Mouse (Mus musculus) neural tube, embryonic 13.5 days (tissue): ENCODE results near the gene Dglucy. TPM values are rescaled to one million over a fixed set of nuclear protein-coding genes. Genes with fewer than 3 reads are reported as not detected.
"Not testable (repeated sequence)": the region's sequence is repeated elsewhere in the genome, so short reads cannot be mapped to it uniquely, and the experiment has no call there.

Experiments
- ATAC-seq: fragments of 200-750 bp; cut with Nextera tagmentation; 2 replicates; pipeline ENCODE4 v1.8.0; 2017; ENCODE audit warnings: low read depth, mild to moderate bottlenecking, moderate TSS enrichment, moderate library complexity
- H3K27ac ChIP-seq: fragments of 300-500 bp; sonication (generic); replicated peaks from 2 replicates; pipeline ENCODE4 v1.5.1; 2015; ENCODE audit warnings: moderate library complexity, mild to moderate bottlenecking, inconsistent platforms
- H3K27me3 ChIP-seq: fragments of 300-500 bp; sonication (generic); 2 replicates; pipeline ENCODE4 v1.6.1; 2015; ENCODE audit warnings: mild to moderate bottlenecking, inconsistent platforms
- H3K36me3 ChIP-seq: fragments of 300-500 bp; sonication (generic); 2 replicates; pipeline ENCODE4 v1.6.1; 2015; ENCODE audit warnings: mild to moderate bottlenecking, inconsistent platforms
- H3K4me1 ChIP-seq: fragments of 300-500 bp; sonication (generic); replicated peaks from 2 replicates; pipeline ENCODE4 v1.6.1; 2015; ENCODE audit warnings: inconsistent platforms
- H3K4me2 ChIP-seq: fragments of 300-500 bp; sonication (generic); 2 replicates; pipeline ENCODE4 v1.6.1; 2015; ENCODE audit warnings: inconsistent platforms, mild to moderate bottlenecking, moderate library complexity
- H3K4me3 ChIP-seq: fragments of 300-500 bp; sonication (generic); 2 replicates; pipeline ENCODE4 v1.5.1; 2015; ENCODE audit warnings: mild to moderate bottlenecking, inconsistent platforms
- H3K9ac ChIP-seq: fragments of 300-500 bp; sonication (generic); 2 replicates; pipeline ENCODE4 v1.6.1; 2015; ENCODE audit warnings: moderate library complexity, mild to moderate bottlenecking, inconsistent platforms
- H3K9me3 ChIP-seq: fragments of 300-500 bp; sonication (generic); 2 replicates; pipeline ENCODE4 v1.6.1; 2016; ENCODE audit warnings: inconsistent platforms
- WGBS: fragments of 180-500 bp; shearing (Covaris S2); methylation state at CpG from one replicate; pipeline ENCODE4 v1.1.7; 2015; 5-methylcytosine and 5-hydroxymethylcytosine counted together
- polyA plus RNA-seq: library from polyadenylated mRNA; unstranded; fragments of >200 nt; fragmentation: Nextera tagmentation; extraction: Ambion mirVana; gene quantifications from 2 replicates; pipeline ENCODE4 v1.2.1, GENCODE M21; 2015

The Dglucy gene
- polyA plus RNA-seq, 1 experiment from 2014 or later: 2.0 TPM

DNA sequence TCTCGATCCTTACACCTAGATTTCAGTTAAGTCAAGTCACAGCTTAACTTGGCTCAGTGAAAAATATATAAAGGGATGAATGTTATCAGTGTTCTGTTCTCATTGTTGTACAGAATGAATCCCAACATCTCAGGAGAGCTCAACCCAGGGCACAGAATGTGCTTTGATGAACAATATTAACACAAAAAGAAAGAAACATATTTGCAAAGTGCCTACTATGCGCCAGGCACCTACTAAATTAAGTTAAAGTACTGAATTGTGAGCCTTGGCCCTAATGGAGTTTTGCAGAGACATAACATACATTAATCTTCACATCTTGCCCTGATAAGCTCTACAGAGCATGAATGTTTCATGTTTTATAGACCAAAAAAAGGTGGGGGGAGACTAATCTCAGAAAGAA lies 5.3 kb downstream of the Dglucy start:
- no peak overlapping the region for H3K4me3 ChIP-seq
- ATAC-seq: no peak
- H3K4me2 ChIP-seq: no peak overlapping the region
- H3K9me3 ChIP-seq: no peaks in the 10 kb centered on the region
- no peak overlapping the region for H3K27ac ChIP-seq
- no peak overlapping the region for H3K9ac ChIP-seq
- no peaks in the 10 kb centered on the region for H3K27me3 ChIP-seq
- H3K36me3 ChIP-seq: no peaks in the 10 kb centered on the region
- 89% methylated on average over 2 of the region's 2 CpGs for WGBS
- peaks cover 9% of the 10 kb centered on the region for H3K4me1 ChIP-seq

DNA sequence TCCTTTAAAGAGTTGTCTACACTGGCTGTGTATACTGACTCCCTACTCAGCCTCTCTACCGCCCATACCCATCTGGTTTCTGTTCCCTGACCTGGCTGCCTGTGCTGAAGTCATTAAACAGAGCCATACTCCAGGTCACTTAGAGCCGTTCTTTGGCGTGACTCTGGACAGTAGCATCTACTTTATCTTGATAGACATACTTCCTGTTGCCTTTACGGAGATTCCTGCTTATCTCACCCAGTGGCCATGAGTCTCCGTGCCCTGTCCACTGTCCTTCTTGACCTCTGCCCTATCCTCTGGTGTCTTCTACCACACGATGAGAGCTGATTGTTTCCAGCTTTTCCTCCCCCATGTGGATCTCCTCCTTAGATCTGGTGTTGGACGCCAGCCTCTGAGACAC lies 6.5 kb downstream of the Dglucy start:
- Histone ChIP-seq H3K27ac (no peak overlapping the region), H3K4me1 (no peaks in the 10 kb centered on the region), H3K36me3 (no peaks in the 10 kb centered on the region), H3K4me3 (no peak overlapping the region), H3K4me2 (no peak overlapping the region), H3K9me3 (no peaks in the 10 kb centered on the region), H3K27me3 (no peaks in the 10 kb centered on the region), H3K9ac (no peak overlapping the region)
- 77% methylated on average over 7 of the region's 7 CpGs for WGBS
- no peak for ATAC-seq

- 69% methylated on average over 3 of the region's 3 CpGs for WGBS
- H3K27ac ChIP-seq: no peak overlapping the region
- no peak overlapping the region for H3K4me2 ChIP-seq
- H3K9me3 ChIP-seq: no peaks in the 10 kb centered on the region
- no peaks in the 10 kb centered on the region for H3K27me3 ChIP-seq
- no peaks in the 10 kb centered on the region for H3K4me1 ChIP-seq
- no peak overlapping the region for H3K9ac ChIP-seq
- H3K36me3 ChIP-seq: no peaks in the 10 kb centered on the region
- H3K4me3 ChIP-seq: no peak overlapping the region
- ATAC-seq: no peak
These were observed 11.2 kb downstream of the Dglucy start for GRCm38 (mm10) chr12:100789981-100790550.

DNA sequence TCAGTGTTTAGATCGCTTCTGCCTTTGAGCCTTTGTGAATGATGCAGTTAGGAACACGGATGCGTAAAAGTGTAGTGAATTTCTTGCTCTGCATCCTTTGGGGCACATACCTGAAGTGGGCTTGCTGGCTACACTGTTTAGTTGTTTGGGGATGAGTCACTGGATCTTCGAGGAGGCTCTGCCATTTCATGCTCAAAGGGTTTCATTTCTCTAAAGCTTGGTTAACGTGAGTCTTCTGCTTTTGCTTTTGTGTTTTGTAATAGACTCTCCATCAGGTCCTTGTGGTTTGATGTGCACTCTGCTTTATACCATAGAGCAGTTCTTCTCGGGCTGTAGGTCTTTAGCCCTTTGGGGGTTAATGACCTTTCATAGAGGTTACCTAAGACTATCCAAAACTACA lies 12.6 kb downstream of the Dglucy start:
- H3K27ac ChIP-seq: no peak overlapping the region
- H3K27me3 ChIP-seq: no peaks in the 10 kb centered on the region
- H3K4me3 ChIP-seq: no peak overlapping the region
- 83% methylated on average over 6 of the region's 6 CpGs for WGBS
- no peak for ATAC-seq
- H3K9ac ChIP-seq: no peak overlapping the region
- no peaks in the 10 kb centered on the region for H3K4me1 ChIP-seq
- H3K4me2 ChIP-seq: no peak overlapping the region
- H3K9me3 ChIP-seq: no peaks in the 10 kb centered on the region
- H3K36me3 ChIP-seq: no peaks in the 10 kb centered on the region

- Histone ChIP-seq H3K4me3 (no peak overlapping the region), H3K36me3 (no peaks in the 10 kb centered on the region), H3K27ac (no peak overlapping the region), H3K9ac (no peak overlapping the region), H3K27me3 (no peaks in the 10 kb centered on the region), H3K4me1 (no peaks in the 10 kb centered on the region), H3K4me2 (no peak overlapping the region), H3K9me3 (no peaks in the 10 kb centered on the region)
- 67% methylated on average over 7 of the region's 7 CpGs for WGBS
- no peak for ATAC-seq
These were observed 15.8 kb downstream of the Dglucy start for GRCm38 (mm10) chr12:100794450-100795230.

DNA sequence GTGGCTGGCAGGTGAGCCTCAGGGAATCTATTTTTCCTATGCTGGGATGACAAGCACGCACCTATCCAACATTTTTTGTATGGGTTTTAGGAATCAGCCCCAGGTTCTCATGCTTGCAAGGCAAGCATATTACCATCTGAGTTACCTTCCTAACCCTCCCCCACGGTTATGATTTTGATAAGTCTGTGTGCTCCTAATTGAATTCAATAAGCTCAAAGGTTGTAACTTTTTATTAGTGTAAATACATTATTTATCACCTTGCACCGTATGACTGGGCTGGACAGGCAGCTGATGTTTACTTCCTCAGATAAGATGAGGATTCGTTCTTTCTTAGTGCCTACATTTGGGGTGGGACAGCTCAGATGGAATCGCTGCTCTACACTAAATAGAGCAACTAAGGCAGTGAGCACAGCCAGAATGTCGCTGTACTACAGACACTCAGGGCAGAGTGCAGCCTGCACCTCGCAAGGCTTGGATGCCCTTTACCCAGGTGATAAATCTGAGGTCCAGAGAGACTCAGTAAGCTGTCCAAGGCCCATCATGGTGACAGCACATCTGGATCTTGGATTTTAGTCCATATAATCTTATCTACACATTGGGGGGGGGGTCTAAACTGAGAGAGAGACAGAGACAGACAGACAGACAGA lies 16.7 kb downstream of the Dglucy start:
- WGBS: 86% methylated on average over 7 of the region's 7 CpGs
- no peak overlapping the region for H3K27ac ChIP-seq
- ATAC-seq: no peak

DNA sequence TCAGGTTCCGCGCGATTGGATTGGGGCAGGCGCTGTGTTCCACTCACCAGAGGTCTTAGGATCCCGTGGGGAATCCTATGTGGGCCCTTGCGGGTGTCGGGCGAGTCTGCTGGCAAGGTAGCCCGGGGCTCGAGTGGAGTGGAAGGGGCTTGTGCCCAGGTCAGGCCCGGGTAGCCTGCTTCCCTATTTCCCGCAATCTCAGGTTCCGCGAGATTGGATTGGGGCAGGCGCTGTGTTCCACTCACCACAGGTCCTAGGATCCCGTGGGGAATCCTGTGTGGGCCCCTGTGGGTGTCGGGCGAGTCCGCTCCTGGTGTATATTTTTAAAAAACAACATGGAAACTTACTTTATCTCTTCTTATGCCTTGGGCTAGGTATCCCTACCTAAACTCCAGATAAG lies 24.5 kb downstream of the Dglucy start:
- H3K27me3 ChIP-seq, H3K9ac ChIP-seq, H3K4me1 ChIP-seq, H3K4me3 ChIP-seq, H3K27ac ChIP-seq, H3K36me3 ChIP-seq, H3K9me3 ChIP-seq, H3K4me2 ChIP-seq, ATAC-seq: not testable (repeated sequence)
- 90% methylated on average over 19 of the region's 19 CpGs for WGBS

More for the DNA sequence above, 16.7 kb downstream of the Dglucy start:
- Histone ChIP-seq H3K9ac (no peak overlapping the region), H3K4me3 (no peak overlapping the region), H3K27me3 (no peaks in the 10 kb centered on the region), H3K4me2 (no peak overlapping the region), H3K4me1 (no peaks in the 10 kb centered on the region), H3K36me3 (no peaks in the 10 kb centered on the region), H3K9me3 (no peaks in the 10 kb centered on the region)

DNA sequence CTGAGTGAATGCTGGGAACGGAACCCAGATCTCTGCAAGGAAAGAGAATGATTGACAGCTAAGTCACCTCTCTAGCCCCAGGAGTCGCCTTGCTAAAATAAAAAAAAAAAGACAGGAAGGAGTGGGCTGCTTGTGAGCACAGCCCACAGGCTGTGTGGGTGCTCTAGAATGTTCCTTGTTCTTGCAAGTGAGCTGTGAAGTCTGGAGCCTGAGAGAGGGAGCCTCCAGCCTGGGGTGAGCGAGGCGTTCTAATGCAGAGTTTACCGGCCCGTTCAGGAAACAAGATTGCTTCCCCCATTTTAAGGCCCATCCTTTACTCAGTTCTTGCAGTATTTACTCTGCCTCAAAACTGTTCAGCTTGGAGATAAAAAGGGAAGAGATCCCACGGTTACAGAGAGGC lies 28.4 kb downstream of the Dglucy start:
- H3K9me3 ChIP-seq: no peaks in the 10 kb centered on the region
- peaks cover 7% of the 10 kb centered on the region for H3K4me1 ChIP-seq
- H3K27me3 ChIP-seq: no peaks in the 10 kb centered on the region
- no peaks in the 10 kb centered on the region for H3K36me3 ChIP-seq
- no peak overlapping the region for H3K4me2 ChIP-seq
- H3K9ac ChIP-seq: no peak overlapping the region
- WGBS: 85% methylated on average over 7 of the region's 7 CpGs
- ATAC-seq: no peak
- no peak overlapping the region for H3K27ac ChIP-seq
- H3K4me3 ChIP-seq: no peak overlapping the region

GRCm38 (mm10) chr12:100808609-100809280 lies 29.9 kb downstream of the Dglucy start:
- H3K36me3 ChIP-seq: no peaks in the 10 kb centered on the region
- H3K27me3 ChIP-seq: no peaks in the 10 kb centered on the region
- H3K9ac ChIP-seq: no peak overlapping the region
- 49% methylated on average over 13 of the region's 13 CpGs for WGBS
- no peak overlapping the region for H3K4me2 ChIP-seq
- no peak overlapping the region for H3K27ac ChIP-seq
- H3K4me3 ChIP-seq: no peak overlapping the region
- peaks cover 7% of the 10 kb centered on the region for H3K4me1 ChIP-seq
- ATAC-seq: peak; percentile 43; the same call in 1 of the 2 replicates
- no peaks in the 10 kb centered on the region for H3K9me3 ChIP-seq

DNA sequence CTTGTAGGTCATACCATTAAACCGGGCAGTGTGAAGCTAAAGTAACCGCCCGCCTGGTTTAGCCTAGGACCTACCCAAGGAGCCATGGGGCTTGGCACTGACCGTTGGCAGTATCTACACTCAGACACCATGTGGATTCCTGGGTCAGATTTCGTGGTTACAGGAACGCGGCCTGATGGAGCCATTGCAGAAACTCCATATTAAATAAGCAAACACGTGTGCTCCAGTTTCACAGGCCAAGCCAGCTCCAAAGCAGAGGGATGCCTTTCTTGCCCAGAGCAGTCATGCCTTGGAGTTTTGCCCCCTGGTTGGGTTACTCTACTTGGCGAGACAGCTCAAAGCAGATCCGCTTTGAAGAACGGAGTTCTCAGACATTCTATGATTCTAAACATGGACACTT lies 31.7 kb downstream of the Dglucy start:
- H3K4me1 ChIP-seq: peaks cover 7% of the 10 kb centered on the region
- H3K4me2 ChIP-seq: no peak overlapping the region
- H3K27me3 ChIP-seq: no peaks in the 10 kb centered on the region
- H3K9ac ChIP-seq: no peak overlapping the region
- no peaks in the 10 kb centered on the region for H3K36me3 ChIP-seq
- 90% methylated on average over 11 of the region's 11 CpGs for WGBS
- no peaks in the 10 kb centered on the region for H3K9me3 ChIP-seq
- no peak overlapping the region for H3K4me3 ChIP-seq
- no peak for ATAC-seq
- H3K27ac ChIP-seq: no peak overlapping the region

DNA sequence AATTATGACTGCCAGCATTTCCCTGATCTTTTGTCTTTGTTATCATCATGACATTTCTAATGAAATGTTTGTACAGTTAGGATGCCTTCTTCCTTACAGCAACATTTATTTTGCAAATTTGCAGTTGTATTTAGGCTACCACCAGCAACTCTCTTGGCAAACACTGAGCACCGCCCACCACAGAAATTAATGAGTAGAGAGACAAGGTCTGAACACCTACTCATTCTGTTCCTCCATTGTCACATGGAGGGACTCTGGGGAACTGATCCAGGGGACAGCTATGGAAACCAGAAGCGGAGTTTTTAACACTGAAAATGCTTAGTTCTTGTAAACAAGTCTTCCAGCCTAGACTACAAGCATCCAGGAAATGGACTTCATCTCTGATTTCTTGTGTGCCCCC lies 35.0 kb downstream of the Dglucy start:
- Histone ChIP-seq H3K9me3 (no peaks in the 10 kb centered on the region), H3K4me3 (no peak overlapping the region), H3K27me3 (no peaks in the 10 kb centered on the region), H3K4me2 (no peak overlapping the region), H3K27ac (no peak overlapping the region), H3K4me1 (peaks cover 2% of the 10 kb centered on the region), H3K9ac (no peak overlapping the region), H3K36me3 (no peaks in the 10 kb centered on the region)
- 94% methylated on average over 2 of the region's 2 CpGs for WGBS
- ATAC-seq: no peak

DNA sequence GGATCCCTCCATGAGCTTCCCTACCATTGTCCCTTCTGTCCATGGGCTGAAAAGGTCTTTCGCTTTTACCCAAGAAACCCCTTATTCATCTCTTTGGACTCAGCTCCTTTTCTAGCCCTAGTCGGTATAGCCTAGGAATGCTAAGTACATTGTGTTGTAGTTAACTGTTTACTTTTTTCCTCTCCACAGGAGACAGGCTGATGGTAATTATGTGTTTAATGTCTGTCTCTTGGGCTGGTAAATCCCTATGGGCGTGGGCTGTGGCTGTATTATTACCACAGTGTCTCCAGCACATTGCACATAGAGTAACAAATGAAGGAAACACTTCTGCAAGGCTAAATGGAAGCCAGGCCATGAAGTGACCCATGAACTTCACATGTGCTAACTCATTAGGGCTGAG lies 35.8 kb downstream of the Dglucy start:
- Histone ChIP-seq H3K4me3 (no peak overlapping the region), H3K4me1 (no peaks in the 10 kb centered on the region), H3K27ac (no peak overlapping the region), H3K9me3 (no peaks in the 10 kb centered on the region), H3K36me3 (no peaks in the 10 kb centered on the region), H3K4me2 (no peak overlapping the region), H3K27me3 (no peaks in the 10 kb centered on the region), H3K9ac (no peak overlapping the region)
- no peak for ATAC-seq
- 76% methylated on average over 3 of the region's 3 CpGs for WGBS
